Mouse (Mus musculus) lung, postnatal 0 days (tissue): ENCODE data around the gene Jmjd8.

Source experiments
- CTCF ChIP-seq: IDR thresholded peaks from 2 replicates; pipeline ENCODE4 v1.5.1; 2016; ENCODE audit warnings: antibody characterized with exemption, mild to moderate bottlenecking
- EP300 ChIP-seq: IDR thresholded peaks from 2 replicates; pipeline ENCODE4 v1.6.1; 2016; ENCODE audit warnings: antibody characterized with exemption, mild to moderate bottlenecking, control low read depth

GRCm38 (mm10) chr17:25835301-25835700 is 6.6 kb downstream of the Jmjd8 start:
- TF ChIP-seq EP300 (no peak), CTCF (no peak)
